Mouse (Mus musculus): Measurements from ENCODE around the gene Ephb2. TPM values are rescaled to one million over a fixed set of nuclear protein-coding genes. Genes with fewer than 3 reads are reported as not detected.

Ephb2 gene
- polyA plus RNA-seq, 1 experiment from 2014 or later = 21.5 TPM

GRCm38 (mm10) chr4:136713889-136714288, 121.9 kb downstream of the Ephb2 start:
- Histone ChIP-seq H3K4me3 (no peak overlapping the region), H3K9me3 (no peaks in the 10 kb centered on the region), H3K4me1 (replicated peaks) (peaks cover 38% of the 10 kb centered on the region), H3K27ac (no peak overlapping the region), H3K36me3 (peaks cover 13% of the 10 kb centered on the region), H3K27me3 (ENCODE audit: insufficient read depth, poor library complexity, severe bottlenecking) (no peaks in the 10 kb centered on the region)
- 85% methylated on average over 7 of the region's 7 CpGs for WGBS
- DNase-seq (ENCODE audit: low spot score) = no peak

- peaks cover 42% of the 10 kb centered on the region for H3K4me1 ChIP-seq (replicated peaks)
- 69% methylated on average over 3 of the region's 3 CpGs for WGBS
- H3K27ac ChIP-seq = no peak overlapping the region
- DNase-seq (ENCODE audit: low spot score) = no peak
- H3K4me3 ChIP-seq = no peak overlapping the region
- H3K9me3 ChIP-seq = no peaks in the 10 kb centered on the region
- peaks cover 8% of the 10 kb centered on the region; the same call in 1 of the 2 replicates for H3K36me3 ChIP-seq
- H3K27me3 ChIP-seq (ENCODE audit: insufficient read depth, poor library complexity, severe bottlenecking) = no peaks in the 10 kb centered on the region
These were observed 122.4 kb downstream of the Ephb2 start for GRCm38 (mm10) chr4:136713431-136713830.

- Histone ChIP-seq H3K4me1 (replicated peaks) (peaks cover 47% of the 10 kb centered on the region), H3K9me3 (no peaks in the 10 kb centered on the region), H3K27me3 (ENCODE audit: insufficient read depth, poor library complexity, severe bottlenecking) (no peaks in the 10 kb centered on the region), H3K4me3 (no peak overlapping the region), H3K27ac (no peak overlapping the region), H3K36me3 (0 out of 2 replicates have a peak, but pooled peaks cover 4% of the 10 kb centered on the region)
- WGBS = 64% methylated on average over 20 of the region's 20 CpGs
- no peak for DNase-seq (ENCODE audit: low spot score)
These were observed 123.6 kb downstream of the Ephb2 start for GRCm38 (mm10) chr4:136711985-136712768.

DNA sequence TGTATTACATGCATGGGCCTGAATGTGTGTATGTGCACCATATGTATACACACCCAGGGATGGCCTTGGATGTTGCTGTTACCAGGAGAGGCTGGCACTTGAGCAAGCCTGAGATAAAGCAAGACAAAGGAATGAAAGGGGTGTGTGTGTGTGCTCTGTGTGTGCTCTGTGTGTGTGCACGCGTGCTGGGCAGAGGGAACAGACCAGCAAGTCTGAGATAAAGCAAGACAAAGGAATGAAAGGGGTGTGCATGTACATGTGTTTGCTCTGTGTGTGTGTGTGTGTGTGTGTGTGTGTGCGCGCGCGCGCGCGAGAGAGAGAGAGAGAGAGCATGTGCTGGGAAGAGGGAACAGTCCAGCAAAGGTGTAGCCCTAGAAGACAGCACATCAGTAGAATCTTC, 125.4 kb downstream of the Ephb2 start:
- 96% methylated on average over 9 of the region's 9 CpGs for WGBS

GRCm38 (mm10) chr4:136708956-136709355, 126.8 kb downstream of the Ephb2 start:
- no peak for DNase-seq (ENCODE audit: low spot score)
- 73% methylated on average over 2 of the region's 2 CpGs for WGBS
- Histone ChIP-seq H3K4me1 (replicated peaks) (peaks cover 48% of the 10 kb centered on the region), H3K9me3 (no peaks in the 10 kb centered on the region), H3K4me3 (no peak overlapping the region), H3K36me3 (peaks cover 1% of the 10 kb centered on the region; the same call in 1 of the 2 replicates), H3K27me3 (ENCODE audit: insufficient read depth, poor library complexity, severe bottlenecking) (no peaks in the 10 kb centered on the region), H3K27ac (peak overlapping the region; percentile 64)

More for the DNA sequence above, 125.4 kb downstream of the Ephb2 start:
- peak overlapping the region; percentile 42 for H3K27ac ChIP-seq
- H3K4me3 ChIP-seq = no peak overlapping the region
- H3K36me3 ChIP-seq = 0 out of 2 replicates have a peak, but pooled peaks cover 4% of the 10 kb centered on the region
- peaks cover 44% of the 10 kb centered on the region for H3K4me1 ChIP-seq (replicated peaks)
- DNase-seq (ENCODE audit: low spot score) = no peak
- H3K9me3 ChIP-seq = no peaks in the 10 kb centered on the region
- H3K27me3 ChIP-seq (ENCODE audit: insufficient read depth, poor library complexity, severe bottlenecking) = no peaks in the 10 kb centered on the region

GRCm38 (mm10) chr4:136706696-136707095, 129.1 kb downstream of the Ephb2 start:
- Histone ChIP-seq H3K36me3 (no peaks in the 10 kb centered on the region; the same call in 1 of the 2 replicates), H3K9me3 (no peaks in the 10 kb centered on the region), H3K4me3 (no peak overlapping the region), H3K4me1 (replicated peaks) (peaks cover 65% of the 10 kb centered on the region), H3K27ac (peak overlapping the region; percentile 35; the same call in 1 of the 2 replicates), H3K27me3 (ENCODE audit: insufficient read depth, poor library complexity, severe bottlenecking) (no peaks in the 10 kb centered on the region)
- DNase-seq (ENCODE audit: low spot score) = no peak
- WGBS = 68% methylated on average over 4 of the region's 4 CpGs

DNA sequence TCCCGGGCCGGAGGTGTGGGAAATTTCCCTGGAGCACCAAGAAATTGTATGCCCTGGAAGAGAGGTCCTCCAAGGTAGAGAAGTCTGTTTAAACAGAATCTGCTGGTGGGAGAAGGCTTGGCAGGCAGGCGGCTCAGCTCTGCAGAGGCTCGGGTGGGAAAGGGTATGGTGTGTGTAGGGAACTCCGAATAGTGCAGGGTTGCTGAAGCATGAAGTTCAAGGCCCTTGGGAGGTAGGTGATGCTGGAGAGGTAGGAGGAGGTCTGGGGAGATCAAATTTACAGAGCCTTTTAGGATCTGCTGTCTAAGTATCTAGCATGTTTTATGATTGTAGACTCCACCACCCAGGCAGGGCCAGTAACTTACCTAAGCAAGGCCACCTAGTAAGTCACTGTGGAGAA, 130.7 kb downstream of the Ephb2 start:
- WGBS = 75% methylated on average over 5 of the region's 5 CpGs
- no peak for DNase-seq (ENCODE audit: low spot score)
- H3K4me1 ChIP-seq (replicated peaks) = peaks cover 75% of the 10 kb centered on the region
- H3K27me3 ChIP-seq (ENCODE audit: insufficient read depth, poor library complexity, severe bottlenecking) = no peaks in the 10 kb centered on the region
- H3K4me3 ChIP-seq = no peak overlapping the region
- H3K9me3 ChIP-seq = no peaks in the 10 kb centered on the region
- no peaks in the 10 kb centered on the region; the same call in 1 of the 2 replicates for H3K36me3 ChIP-seq
- H3K27ac ChIP-seq = no peak overlapping the region

DNA sequence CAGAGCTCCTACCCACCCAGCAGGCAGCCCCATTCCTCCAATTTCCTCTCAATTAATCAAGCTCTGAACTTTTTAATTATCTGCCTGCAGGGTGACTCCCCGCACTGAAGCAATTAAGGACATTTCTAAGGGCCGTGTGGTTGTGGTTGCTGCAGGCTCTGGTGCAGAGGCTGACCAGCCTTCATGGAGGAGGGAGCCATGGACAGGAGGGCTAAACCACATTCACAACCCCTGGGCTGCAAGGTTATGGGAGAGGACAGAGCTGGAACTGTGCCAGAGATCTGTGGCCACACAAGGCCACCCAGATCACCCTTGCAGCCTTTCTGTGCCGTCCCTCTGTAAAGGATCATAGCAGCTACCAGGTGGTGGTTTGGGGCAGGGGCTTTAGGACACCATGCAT, 131.2 kb downstream of the Ephb2 start:
- Histone ChIP-seq H3K27ac (peak overlapping the region; percentile 36; the same call in 1 of the 2 replicates), H3K27me3 (ENCODE audit: insufficient read depth, poor library complexity, severe bottlenecking) (no peaks in the 10 kb centered on the region), H3K4me1 (replicated peaks) (peaks cover 77% of the 10 kb centered on the region), H3K9me3 (no peaks in the 10 kb centered on the region), H3K4me3 (no peak overlapping the region), H3K36me3 (no peaks in the 10 kb centered on the region; the same call in 1 of the 2 replicates)
- no peak for DNase-seq (ENCODE audit: low spot score)
- 56% methylated on average over 3 of the region's 3 CpGs for WGBS

- no peak for DNase-seq (ENCODE audit: low spot score)
- WGBS = 94% methylated on average over 11 of the region's 11 CpGs
- Histone ChIP-seq H3K27me3 (ENCODE audit: insufficient read depth, poor library complexity, severe bottlenecking) (no peaks in the 10 kb centered on the region), H3K4me1 (replicated peaks) (peaks cover 77% of the 10 kb centered on the region), H3K36me3 (no peaks in the 10 kb centered on the region; the same call in 1 of the 2 replicates), H3K27ac (no peak overlapping the region), H3K4me3 (no peak overlapping the region), H3K9me3 (no peaks in the 10 kb centered on the region)
These were observed 132.4 kb downstream of the Ephb2 start for GRCm38 (mm10) chr4:136703351-136703750.

DNA sequence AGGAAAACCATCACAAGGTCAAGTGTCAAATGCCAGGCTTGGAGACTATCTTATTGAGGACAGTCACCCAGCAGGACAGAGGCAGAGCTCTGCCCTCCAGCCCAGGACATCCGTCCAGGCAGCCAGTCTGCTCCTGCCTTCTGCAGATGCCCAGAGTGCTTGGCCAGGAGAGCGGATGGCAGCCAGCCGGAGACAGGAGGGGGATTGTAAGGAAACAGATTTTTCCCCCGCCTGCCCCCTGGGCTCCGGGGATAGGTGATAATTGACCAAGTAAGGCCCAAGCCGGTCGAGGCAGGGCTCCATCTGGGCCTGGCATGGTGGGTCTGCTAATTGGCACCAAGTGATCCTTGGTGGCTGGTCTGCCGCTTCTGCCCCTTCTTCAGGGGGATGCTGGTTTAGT, 133.3 kb downstream of the Ephb2 start:
- WGBS = 64% methylated on average over 8 of the region's 8 CpGs
- DNase-seq (ENCODE audit: low spot score) = no peak
- Histone ChIP-seq H3K4me1 (replicated peaks) (peaks cover 83% of the 10 kb centered on the region), H3K27me3 (ENCODE audit: insufficient read depth, poor library complexity, severe bottlenecking) (no peaks in the 10 kb centered on the region), H3K36me3 (no peaks in the 10 kb centered on the region; the same call in 1 of the 2 replicates), H3K4me3 (no peak overlapping the region), H3K9me3 (no peaks in the 10 kb centered on the region), H3K27ac (peak overlapping the region; percentile 72; the same call in 1 of the 2 replicates)

GRCm38 (mm10) chr4:136701236-136701635, 134.6 kb downstream of the Ephb2 start:
- no peak for DNase-seq (ENCODE audit: low spot score)
- Histone ChIP-seq H3K4me3 (no peak overlapping the region), H3K9me3 (no peaks in the 10 kb centered on the region), H3K4me1 (replicated peaks) (peaks cover 79% of the 10 kb centered on the region), H3K27me3 (ENCODE audit: insufficient read depth, poor library complexity, severe bottlenecking) (no peaks in the 10 kb centered on the region), H3K36me3 (no peaks in the 10 kb centered on the region; the same call in 1 of the 2 replicates), H3K27ac (peak overlapping the region; percentile 50)
- WGBS = 93% methylated on average over 11 of the region's 11 CpGs

DNA sequence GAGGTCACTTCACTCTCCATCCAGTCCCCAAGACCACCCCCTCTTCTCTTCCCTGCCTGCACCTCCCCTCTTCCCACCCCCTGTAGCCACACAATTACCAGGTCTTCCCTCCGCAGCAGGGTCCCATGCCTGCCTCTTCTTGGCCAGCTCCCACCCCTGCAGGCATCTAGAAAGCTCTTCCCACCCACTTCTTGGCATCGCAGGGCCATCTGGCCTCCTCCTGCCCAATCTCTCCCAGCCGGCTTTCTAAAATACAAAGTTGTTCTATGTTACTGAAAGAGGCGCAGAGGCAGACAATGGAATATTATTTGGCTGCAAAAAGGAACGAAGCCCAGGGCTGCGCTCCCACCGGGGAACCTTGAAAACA, 136.7 kb downstream of the Ephb2 start:
- Histone ChIP-seq H3K27me3 (ENCODE audit: insufficient read depth, poor library complexity, severe bottlenecking) (no peaks in the 10 kb centered on the region), H3K9me3 (no peaks in the 10 kb centered on the region), H3K4me1 (replicated peaks) (peaks cover 65% of the 10 kb centered on the region), H3K27ac (peak overlapping the region; percentile 68), H3K36me3 (peaks cover 21% of the 10 kb centered on the region), H3K4me3 (no peak overlapping the region)
- 76% methylated on average over 7 of the region's 7 CpGs for WGBS
- DNase-seq (ENCODE audit: low spot score) = no peak

DNA sequence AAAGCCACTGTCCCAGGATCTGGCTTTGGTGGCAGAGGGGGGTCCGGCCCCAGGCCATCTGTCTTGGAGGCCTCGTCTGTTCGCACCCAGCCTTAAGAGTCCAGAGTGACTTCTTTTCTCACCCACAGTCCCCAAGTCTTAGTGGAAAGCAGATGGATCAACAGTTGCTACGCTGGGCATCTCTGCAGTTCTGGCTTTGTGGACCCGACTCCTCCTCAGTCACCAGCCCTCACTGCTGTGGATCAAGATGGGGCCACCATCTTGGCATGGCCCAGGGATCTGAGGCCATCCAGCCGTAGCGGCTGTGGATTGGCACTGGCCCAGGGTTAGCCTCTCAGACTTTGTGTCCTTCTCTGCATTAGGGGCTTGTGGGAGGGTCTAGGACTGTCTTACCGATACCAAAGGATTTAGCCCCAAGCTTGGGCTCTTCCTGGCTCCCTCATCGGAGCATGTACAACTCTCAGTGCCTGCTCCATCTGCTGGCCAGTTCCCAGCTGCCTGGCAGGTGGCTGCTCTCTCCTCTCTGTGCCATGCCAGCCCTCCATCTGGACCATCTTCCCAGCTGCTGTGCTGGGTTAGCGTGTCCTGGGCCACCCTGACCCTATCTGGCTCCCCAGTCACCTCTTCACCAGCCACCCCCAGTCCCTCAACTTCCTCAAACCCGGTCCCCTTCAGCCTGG, 137.2 kb downstream of the Ephb2 start:
- Histone ChIP-seq H3K36me3 (peaks cover 26% of the 10 kb centered on the region), H3K27me3 (ENCODE audit: insufficient read depth, poor library complexity, severe bottlenecking) (no peaks in the 10 kb centered on the region), H3K4me3 (no peak overlapping the region), H3K9me3 (no peaks in the 10 kb centered on the region), H3K4me1 (replicated peaks) (peaks cover 64% of the 10 kb centered on the region), H3K27ac (peak overlapping the region; percentile 68)
- no peak for DNase-seq (ENCODE audit: low spot score)
- WGBS = 86% methylated on average over 11 of the region's 11 CpGs

All from hindbrain, embryonic 10.5 days (tissue).